Mouse (Mus musculus) layer of hippocampus, postnatal 25 days (tissue): ENCODE measurements around the gene Ehd4. TPM values are rescaled to one million over a fixed set of nuclear protein-coding genes. Genes with fewer than 3 reads are reported as not detected.

Experiments
- DNase-seq, 2 experiments: peaks; one replicate each; pipeline ENCODE4 v3.0.0; 2022; ENCODE audit warnings: mixed read lengths in 2 of 2, low spot score in 1 of 2; ENCODE audit errors: extremely low spot score in 1 of 2
- total RNA-seq, 2 experiments: library from RNA; stranded (reverse); gene quantifications; 2 replicates each; pipeline ENCODE4 v1.2.3; 2021

Gene Ehd4
- total RNA-seq, 2 experiments from 2014 or later: 5.3 to 5.6 TPM

DNA sequence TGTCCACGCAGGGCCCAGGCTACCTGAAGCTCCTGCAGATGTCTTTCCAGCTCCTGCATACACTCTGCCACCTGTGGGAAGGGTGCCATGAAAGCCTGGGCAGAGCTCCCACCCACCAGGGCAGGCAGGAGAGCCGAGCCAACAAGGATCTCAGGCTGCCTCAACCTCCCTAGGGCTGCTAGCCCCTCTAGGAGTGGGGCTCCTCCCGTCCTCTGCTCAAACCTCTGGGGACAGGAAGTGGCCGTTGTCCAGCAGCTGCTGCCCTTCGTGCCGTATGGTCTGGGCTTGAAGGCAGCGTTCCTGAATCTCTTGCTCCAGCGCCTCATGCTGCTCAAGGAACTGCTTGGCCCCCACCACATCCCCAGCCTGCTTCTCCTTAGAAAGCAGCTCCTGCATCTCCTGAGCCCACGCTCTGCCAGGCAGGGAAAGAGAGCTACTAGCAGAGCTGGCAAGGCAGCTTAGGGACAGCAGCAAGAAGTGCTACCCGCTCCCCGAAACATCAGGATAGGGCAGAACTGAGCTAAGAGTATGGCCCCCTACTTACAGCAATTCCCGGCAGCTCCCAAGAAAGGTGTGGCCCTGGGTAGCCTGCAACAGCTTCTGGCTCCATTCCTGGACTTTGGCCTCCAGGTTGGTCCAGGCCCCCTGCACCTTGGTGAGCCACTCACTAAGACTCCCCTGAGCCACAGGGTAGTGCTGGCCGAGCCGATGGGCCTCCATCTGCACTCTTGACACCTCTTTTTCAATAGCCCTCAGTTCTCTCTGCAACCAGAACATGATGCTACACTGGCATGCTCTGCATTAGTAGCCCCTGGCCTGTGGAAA lies 107.7 kb downstream of the Ehd4 start:
- DNase-seq: no peak

DNA sequence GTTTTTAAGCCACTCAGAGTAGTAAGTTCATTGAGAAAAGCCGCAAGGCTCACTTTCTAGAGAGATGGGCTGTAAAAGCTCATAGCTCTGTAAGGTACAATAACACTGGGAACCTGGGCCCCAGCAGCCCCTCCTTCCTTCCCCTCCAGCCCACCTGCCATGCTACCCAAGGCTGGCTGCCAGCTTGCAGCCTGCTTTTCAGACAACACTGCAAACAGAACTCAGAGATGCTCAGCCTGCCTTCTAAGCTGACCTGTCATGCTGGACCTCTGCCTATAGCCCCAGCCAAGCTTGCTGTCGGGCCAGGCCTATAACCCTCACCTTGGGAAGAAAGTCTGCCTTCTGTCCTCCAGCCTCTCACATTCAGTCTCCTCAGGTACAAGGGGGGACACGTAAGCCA lies 109.7 kb downstream of the Ehd4 start:
- no peak for DNase-seq

DNA sequence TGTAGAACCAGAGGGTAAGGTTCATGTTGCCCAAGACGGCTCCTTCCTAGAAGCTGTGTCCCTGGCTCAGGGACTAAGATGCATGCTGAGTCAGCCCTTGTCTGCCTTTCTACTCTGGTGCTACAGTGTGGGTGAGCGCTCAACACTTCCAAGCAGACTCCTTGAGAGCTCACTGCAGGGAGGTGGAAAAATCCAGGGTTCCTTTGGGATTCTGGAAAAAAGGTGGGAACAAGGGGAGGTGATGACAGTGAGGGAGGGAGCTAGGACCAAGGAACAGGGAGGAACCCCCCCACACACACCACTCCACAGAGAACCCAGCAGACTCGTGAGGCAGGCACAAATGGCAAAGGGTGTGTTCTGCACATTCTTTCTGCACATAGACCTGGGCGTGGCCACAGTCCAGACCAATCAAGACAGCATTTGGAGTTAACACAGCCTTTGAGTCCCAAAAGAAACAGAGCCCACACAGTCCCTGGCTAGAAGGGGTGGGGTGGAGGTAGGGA lies 110.3 kb downstream of the Ehd4 start:
- no peak for DNase-seq

DNA sequence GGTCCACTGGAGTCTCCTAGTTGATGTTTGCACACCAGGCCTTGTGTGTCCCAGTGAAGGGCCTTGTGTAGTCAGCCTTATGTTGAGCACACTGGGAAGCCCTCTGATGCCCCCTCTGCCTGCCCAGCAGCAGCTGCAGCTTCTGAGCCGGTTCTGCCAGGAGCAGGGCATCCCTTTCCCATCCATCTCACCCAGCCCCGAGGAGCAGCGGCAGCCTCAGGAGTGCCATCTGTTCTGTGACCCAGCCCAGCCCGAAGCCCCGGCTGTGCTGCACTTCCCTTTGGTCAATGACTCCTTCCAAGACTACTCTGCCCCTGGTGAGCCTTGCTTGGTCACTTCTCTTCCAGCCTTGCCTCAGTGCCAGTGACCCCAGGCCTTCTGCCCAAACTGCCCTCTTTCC lies 113.4 kb downstream of the Ehd4 start:
- DNase-seq: no peak

Other genes starting within 250 kb of the Ehd4 start
- 10 to 100 TPM; 41.3 to 51.0 TPM for gene Mapkbp1, start 181.9 kb downstream of the Ehd4 start, total RNA-seq
- gene Jmjd7, start 127.1 kb downstream of the Ehd4 start, total RNA-seq: 1 to 10 TPM; 4.2 to 5.3 TPM
- 1 to 10 TPM; 1.5 to 2.1 TPM for gene Gm28042, start 127.1 kb downstream of the Ehd4 start, total RNA-seq
- 1 to 10 TPM; 3.3 TPM for gene Pla2g4b, start 121.2 kb downstream of the Ehd4 start, total RNA-seq
- 10 to 100 TPM in 1 of 2 experiments, 1 to 10 TPM in 1; 9.7 to 12.9 TPM for gene Pla2g4e, start 90.7 kb upstream of the Ehd4 start, total RNA-seq
- not detected for gene Pla2g4d, start 134.6 kb upstream of the Ehd4 start, total RNA-seq
- gene Pla2g4f, start 159.6 kb upstream of the Ehd4 start, total RNA-seq: not detected
- gene Vps39, start 198.5 kb upstream of the Ehd4 start, total RNA-seq: 10 to 100 TPM; 67.4 to 74.2 TPM
- 10 to 100 TPM; 13.0 to 14.6 TPM for gene Ganc, start 249.3 kb upstream of the Ehd4 start, total RNA-seq
- 10 to 100 TPM; 39.0 to 42.4 TPM for gene Tmem87a, start 249.5 kb upstream of the Ehd4 start, total RNA-seq